Mouse (Mus musculus) MEL (cell line): Measurements from ENCODE around the gene Olfr56.

ENCODE experiments used
- MAX ChIP-seq: IDR thresholded peaks from 2 replicates; pipeline ENCODE4 v1.6.1; 2011; ENCODE audit warnings: low read length, improper control_type of control experiment
- POLR2A ChIP-seq, 2 experiments: IDR thresholded peaks; 2 replicates each; pipeline ENCODE4 v1.6.1; 2011 to 2012; ENCODE audit warnings: low read length in 2 of 2, mild to moderate bottlenecking in 2 of 2, control low read depth in 1 of 2, improper control_type of control experiment in 1 of 2, low read depth in 1 of 2, moderate library complexity in 1 of 2; ENCODE audit not compliant: control insufficient read depth in 1 of 2, insufficient read depth in 1 of 2, poor library complexity in 1 of 2
- ZMIZ1 ChIP-seq: IDR thresholded peaks from 2 replicates; pipeline ENCODE4 v1.6.1; 2012; ENCODE audit warnings: low read depth, mild to moderate bottlenecking, inconsistent platforms, low read length, improper control_type of control experiment, moderate library complexity

- TF ChIP-seq MAX (no peak), ZMIZ1 (no peak), POLR2A (IDR thresholded peaks at IDR 0.05; ENCODE audit: control insufficient read depth in 1 of 2, insufficient read depth in 1 of 2, low read depth in 1 of 2, low read length in 2 of 2, poor library complexity in 1 of 2) (no peak)
Measured at GRCm38 (mm10) chr11:49077012-49077411, 98.3 kb downstream of the Olfr56 start.
